Mouse (Mus musculus) ES-E14 (cell line): Measurements from ENCODE around the gene Gfer. TPM values are rescaled to one million over a fixed set of nuclear protein-coding genes. Genes with fewer than 3 reads are reported as not detected.

Source experiments
- DNase-seq: peaks from one replicate; pipeline ENCODE4 v3.0.0-alpha.2; 2013; ENCODE audit warnings: low read depth, low spot score
- H3K27ac ChIP-seq: 2 replicates; pipeline ENCODE4 v1.5.1; 2012; ENCODE audit warnings: low read depth, mild to moderate bottlenecking, low read length, moderate library complexity, mixed read lengths; ENCODE audit not compliant: poor library complexity, insufficient read depth, severe bottlenecking
- H3K36me3 ChIP-seq: 2 replicates; pipeline ENCODE4 v1.6.1; 2012; ENCODE audit warnings: mild to moderate bottlenecking, low read length, moderate library complexity, mixed read lengths; ENCODE audit not compliant: control insufficient read depth, poor library complexity, insufficient read depth, severe bottlenecking
- H3K4me1 ChIP-seq, 2 experiments: fragments of 150-350 bp in 1 of 2; sonication (generic) in 1 of 2; 2 replicates each; pipeline ENCODE4 v1.6.1; 2012; ENCODE audit warnings: low read length in 2 of 2, mild to moderate bottlenecking in 1 of 2, mixed read lengths in 1 of 2; ENCODE audit not compliant: control insufficient read depth in 2 of 2, insufficient read depth in 2 of 2, poor library complexity in 1 of 2
- H3K4me3 ChIP-seq, 2 experiments: fragments of 150-350 bp in 1 of 2; sonication (generic) in 1 of 2; 2 replicates each; pipeline ENCODE4 v1.5.1; 2012; ENCODE audit warnings: low read length in 2 of 2, low read depth in 1 of 2, mild to moderate bottlenecking in 1 of 2, mixed read lengths in 1 of 2; ENCODE audit not compliant: insufficient read depth in 1 of 2, poor library complexity in 1 of 2, severe bottlenecking in 1 of 2
- H3K9ac ChIP-seq: 2 replicates; pipeline ENCODE4 v1.6.1; 2012; ENCODE audit warnings: low read depth, mild to moderate bottlenecking, low read length, mixed read lengths; ENCODE audit not compliant: poor library complexity, insufficient read depth, severe bottlenecking
- H3K9me3 ChIP-seq: fragments of 150-350 bp; sonication (generic); 2 replicates; pipeline ENCODE4 v1.6.1; 2012; ENCODE audit warnings: low read depth, mild to moderate bottlenecking, low read length; ENCODE audit not compliant: control insufficient read depth, insufficient read depth
- CHD2 ChIP-seq: IDR thresholded peaks from 2 replicates; pipeline ENCODE4 v1.6.1; 2014; ENCODE audit warnings: mild to moderate bottlenecking, low read depth, low read length, inconsistent platforms
- HCFC1 ChIP-seq: IDR thresholded peaks from 2 replicates; pipeline ENCODE4 v1.6.1; 2012; ENCODE audit warnings: low read length, inconsistent platforms, borderline replicate concordance; ENCODE audit not compliant: insufficient read depth
- MAFK ChIP-seq: IDR thresholded peaks from 2 replicates; pipeline ENCODE4 v1.6.1; 2014; ENCODE audit warnings: mild to moderate bottlenecking, low read depth, low read length, inconsistent platforms; ENCODE audit not compliant: insufficient read depth
- ZC3H11A ChIP-seq: IDR thresholded peaks from 2 replicates; pipeline ENCODE4 v1.6.1; 2012; ENCODE audit warnings: low read depth, mild to moderate bottlenecking, inconsistent platforms, low read length, borderline replicate concordance
- ZNF384 ChIP-seq: IDR thresholded peaks from 2 replicates; pipeline ENCODE4 v1.6.1; 2012; ENCODE audit warnings: low read depth, low read length, inconsistent platforms
- in situ Hi-C, 2 experiments: fragments of 600-800 bp; cut with MboI; formaldehyde crosslinking; loops; one replicate each; pipeline ENCODE4 v1.15.1; 2025; ENCODE audit warnings: low sequenced_read_pairs in 2 of 2, inconsistent platforms in 1 of 2; ENCODE audit not compliant: unreplicated experiment in 2 of 2
- total RNA-seq: library from RNA; depleted of rRNA; stranded (reverse); fragments of 300-350 nt; gene quantifications from 2 replicates; pipeline ENCODE4 v1.2.3, GENCODE M21; 2012

Gfer gene
- total RNA-seq, 1 experiment = 61.8 TPM

- Histone ChIP-seq H3K4me1 (peaks cover 10 to 14% of the 10 kb centered on the region in 2 experiments), H3K4me3 (no peak overlapping the region), H3K27ac (no peak overlapping the region), H3K9ac (no peak overlapping the region), H3K9me3 (no peaks in the 10 kb centered on the region), H3K36me3 (peaks cover 13% of the 10 kb centered on the region)
- DNase-seq = no peak
- in situ Hi-C loops = no loop called here
- no peak for TF ChIP-seq ZC3H11A
- TF ChIP-seq HCFC1 = no peak
- TF ChIP-seq ZNF384 = no peak
- TF ChIP-seq MAFK = no peak
Measured at GRCm38 (mm10) chr17:24692385-24692784, 3.6 kb downstream of the Gfer start.

- Histone ChIP-seq H3K27ac (no peak within 1 kb of the TSS), H3K36me3 (peaks cover 13% of the 10 kb centered on the region), H3K4me3 (peak within 1 kb of the TSS; percentile 67 to 68), H3K9me3 (no peaks in the 10 kb centered on the region), H3K4me1 (peaks cover 7 to 11% of the 10 kb centered on the region in 2 experiments), H3K9ac (peak within 1 kb of the TSS; percentile 54)
- no peak for TF ChIP-seq ZNF384
- no peak for TF ChIP-seq HCFC1
- no peak for TF ChIP-seq ZC3H11A
- TF ChIP-seq CHD2 = no peak
- no peak for TF ChIP-seq MAFK
- no peak for DNase-seq
- in situ Hi-C loops = no loop called here
Measured at GRCm38 (mm10) chr17:24689251-24690081, 6.5 kb downstream of the Gfer start, which contains the start of gene Syngr3. Gene Syngr3 (minus strand): TSS chr17:24689955.

GRCm38 (mm10) chr17:24687599-24687998 lies 8.4 kb downstream of the Gfer start:
- no peak for DNase-seq
- in situ Hi-C loops = no loop called here
- Histone ChIP-seq H3K4me3 (peak overlapping the region; percentile 15 to 16; a peak in 2 of 4 replicates), H3K9me3 (no peaks in the 10 kb centered on the region), H3K4me1 (peaks cover 7 to 11% of the 10 kb centered on the region in 2 experiments), H3K36me3 (peaks cover 1% of the 10 kb centered on the region), H3K9ac (no peak overlapping the region), H3K27ac (no peak overlapping the region)
- TF ChIP-seq HCFC1 (no peak), CHD2 (no peak), MAFK (no peak), ZNF384 (no peak), ZC3H11A (no peak)

- Histone ChIP-seq H3K36me3 (peaks cover under 1% of the 10 kb centered on the region; the same call in 1 of the 2 replicates), H3K9me3 (no peaks in the 10 kb centered on the region), H3K9ac (peak overlapping the region; percentile 1; the same call in 1 of the 2 replicates), H3K4me3 (peak overlapping the region; percentile 15 to 16; a peak in 3 of 4 replicates), H3K27ac (no peak overlapping the region), H3K4me1 (peaks cover 7 to 11% of the 10 kb centered on the region in 2 experiments)
- DNase-seq = no peak
- in situ Hi-C loops = no loop called here
- TF ChIP-seq ZNF384 (peak; percentile 64; the same call in 1 of the 2 replicates), HCFC1 (no peak)
Measured at GRCm38 (mm10) chr17:24687146-24687595, 8.8 kb downstream of the Gfer start.
